Mouse (Mus musculus): ENCODE results near the gene Traip. TPM values are rescaled to one million over a fixed set of nuclear protein-coding genes. Genes with fewer than 3 reads are reported as not detected.

Gene Traip
- polyA plus RNA-seq (2015; fragmentation: Nextera tagmentation; extraction: Ambion mirVana) = 16.6 and 18.7 TPM in 2 replicates

- Histone ChIP-seq H3K27ac (replicated peaks) (peak within 1 kb of the TSS; percentile 82), H3K4me1 (peaks cover 20% of the 10 kb centered on the region), H3K9ac (peak within 1 kb of the TSS; percentile 43), H3K36me3 (no peaks in the 10 kb centered on the region), H3K4me2 (replicated peaks) (peak within 1 kb of the TSS; percentile 81), H3K4me3 (replicated peaks) (peak within 1 kb of the TSS; percentile 69), H3K27me3 (no peaks in the 10 kb centered on the region), H3K9me3 (replicated peaks) (no peaks in the 10 kb centered on the region)
- WGBS = 82% methylated on average over 10 of the region's 10 CpGs
- no peak for ATAC-seq (ENCODE audit: insufficient number of reproducible peaks, low FRiP score, low TSS enrichment, low read depth)
Measured at GRCm38 (mm10) chr9:107949922-107950235, at the start of gene Traip. Traip (plus strand) TSS chr9:107950136.

GRCm38 (mm10) chr9:107900840-107901626 lies 48.9 kb upstream of the Traip start:
- Histone ChIP-seq H3K36me3 (peaks cover 37% of the 10 kb centered on the region), H3K4me3 (replicated peaks) (peak overlapping the region; percentile 27), H3K9me3 (replicated peaks) (no peaks in the 10 kb centered on the region), H3K27ac (replicated peaks) (no peak overlapping the region), H3K27me3 (peaks cover 21% of the 10 kb centered on the region), H3K4me2 (replicated peaks) (peak overlapping the region; percentile 47), H3K4me1 (peaks cover 18% of the 10 kb centered on the region), H3K9ac (no peak overlapping the region)
- no peak for ATAC-seq (ENCODE audit: insufficient number of reproducible peaks, low FRiP score, low TSS enrichment, low read depth)
- WGBS = 11% methylated on average over 44 of the region's 44 CpGs

GRCm38 (mm10) chr9:107901627-107901914 lies 48.4 kb upstream of the Traip start:
- H3K27me3 ChIP-seq = peaks cover 21% of the 10 kb centered on the region
- peaks cover 35% of the 10 kb centered on the region for H3K36me3 ChIP-seq
- WGBS = 19% methylated on average over 17 of the region's 17 CpGs
- H3K9me3 ChIP-seq (replicated peaks) = no peaks in the 10 kb centered on the region
- peaks cover 23% of the 10 kb centered on the region for H3K4me1 ChIP-seq
- no peak overlapping the region for H3K27ac ChIP-seq (replicated peaks)
- no peak overlapping the region for H3K9ac ChIP-seq
- ATAC-seq (ENCODE audit: insufficient number of reproducible peaks, low FRiP score, low TSS enrichment, low read depth) = no peak
- 0 out of 2 replicates have a peak overlapping the region, but pooled peaks have one; percentile 47 for H3K4me2 ChIP-seq (replicated peaks)
- H3K4me3 ChIP-seq (replicated peaks) = no peak overlapping the region

- H3K4me2 ChIP-seq (replicated peaks) = no peak overlapping the region
- peaks cover 55% of the 10 kb centered on the region for H3K4me1 ChIP-seq
- H3K36me3 ChIP-seq = peaks cover 20% of the 10 kb centered on the region
- H3K9ac ChIP-seq = no peak overlapping the region
- peak; percentile 53; the same call in 1 of the 2 replicates for ATAC-seq (ENCODE audit: insufficient number of reproducible peaks, low FRiP score, low TSS enrichment, low read depth)
- 1% methylated on average over 4 of the region's 4 CpGs for WGBS
- no peak overlapping the region for H3K4me3 ChIP-seq (replicated peaks)
- H3K9me3 ChIP-seq (replicated peaks) = no peaks in the 10 kb centered on the region
- H3K27ac ChIP-seq (replicated peaks) = 0 out of 2 replicates have a peak overlapping the region, but pooled peaks have one; percentile 41
- H3K27me3 ChIP-seq = peaks cover 15% of the 10 kb centered on the region
Measured at GRCm38 (mm10) chr9:107904726-107905125, 45.2 kb upstream of the Traip start.

- Histone ChIP-seq H3K4me1 (peaks cover 57% of the 10 kb centered on the region), H3K9ac (peak within 1 kb of the TSS; percentile 45), H3K36me3 (peaks cover 10% of the 10 kb centered on the region), H3K4me2 (replicated peaks) (peak within 1 kb of the TSS; percentile 78), H3K27me3 (no peaks in the 10 kb centered on the region), H3K4me3 (replicated peaks) (peak within 1 kb of the TSS; percentile 54), H3K9me3 (replicated peaks) (no peaks in the 10 kb centered on the region), H3K27ac (replicated peaks) (peak within 1 kb of the TSS; percentile 81)
- peak; percentile 88 for ATAC-seq (ENCODE audit: insufficient number of reproducible peaks, low FRiP score, low TSS enrichment, low read depth)
- WGBS = 15% methylated on average over 19 of the region's 19 CpGs
Measured at GRCm38 (mm10) chr9:107906252-107906966, 43.5 kb upstream of the Traip start, which contains the start of gene Mst1r. Mst1r (plus strand) TSS chr9:107906873.

- Histone ChIP-seq H3K9ac (peak overlapping the region; percentile 45), H3K4me2 (replicated peaks) (peak overlapping the region; percentile 78), H3K4me1 (peaks cover 54% of the 10 kb centered on the region), H3K36me3 (peaks cover 8% of the 10 kb centered on the region), H3K27me3 (no peaks in the 10 kb centered on the region), H3K4me3 (replicated peaks) (peak overlapping the region; percentile 54), H3K27ac (replicated peaks) (peak overlapping the region; percentile 81), H3K9me3 (replicated peaks) (no peaks in the 10 kb centered on the region)
- no peak for ATAC-seq (ENCODE audit: insufficient number of reproducible peaks, low FRiP score, low TSS enrichment, low read depth)
- 38% methylated on average over 31 of the region's 31 CpGs for WGBS
Measured at GRCm38 (mm10) chr9:107906967-107907800, 42.8 kb upstream of the Traip start.

- H3K4me3 ChIP-seq (replicated peaks) = peak overlapping the region; percentile 54
- no peak overlapping the region for H3K27ac ChIP-seq (replicated peaks)
- peak overlapping the region; percentile 78 for H3K4me2 ChIP-seq (replicated peaks)
- no peak for ATAC-seq (ENCODE audit: insufficient number of reproducible peaks, low FRiP score, low TSS enrichment, low read depth)
- H3K4me1 ChIP-seq = peaks cover 54% of the 10 kb centered on the region
- H3K9ac ChIP-seq = no peak overlapping the region
- no peaks in the 10 kb centered on the region for H3K27me3 ChIP-seq
- H3K36me3 ChIP-seq = peaks cover 3% of the 10 kb centered on the region; the same call in 1 of the 2 replicates
- H3K9me3 ChIP-seq (replicated peaks) = no peaks in the 10 kb centered on the region
- 72% methylated on average over 14 of the region's 14 CpGs for WGBS
Measured at GRCm38 (mm10) chr9:107907801-107908120, 42.2 kb upstream of the Traip start.

GRCm38 (mm10) chr9:107908410-107909158 lies 41.4 kb upstream of the Traip start:
- H3K9me3 ChIP-seq (replicated peaks) = no peaks in the 10 kb centered on the region
- peak overlapping the region; percentile 54 for H3K4me3 ChIP-seq (replicated peaks)
- ATAC-seq (ENCODE audit: insufficient number of reproducible peaks, low FRiP score, low TSS enrichment, low read depth) = no peak
- no peak overlapping the region for H3K9ac ChIP-seq
- H3K27ac ChIP-seq (replicated peaks) = 0 out of 2 replicates have a peak overlapping the region, but pooled peaks have one; percentile 60
- H3K4me1 ChIP-seq = peaks cover 54% of the 10 kb centered on the region
- H3K27me3 ChIP-seq = no peaks in the 10 kb centered on the region
- H3K36me3 ChIP-seq = 0 out of 2 replicates have a peak, but pooled peaks cover 4% of the 10 kb centered on the region
- 31% methylated on average over 18 of the region's 18 CpGs for WGBS
- peak overlapping the region; percentile 78 for H3K4me2 ChIP-seq (replicated peaks)

GRCm38 (mm10) chr9:107910025-107910769 lies 39.7 kb upstream of the Traip start:
- Histone ChIP-seq H3K36me3 (peaks cover 12% of the 10 kb centered on the region; the same call in 1 of the 2 replicates), H3K4me2 (replicated peaks) (peak overlapping the region; percentile 78), H3K27ac (replicated peaks) (peak overlapping the region; percentile 60; the same call in 1 of the 2 replicates), H3K9ac (no peak overlapping the region), H3K4me3 (replicated peaks) (0 out of 2 replicates have a peak overlapping the region, but pooled peaks have one; percentile 54), H3K4me1 (peaks cover 50% of the 10 kb centered on the region), H3K27me3 (no peaks in the 10 kb centered on the region), H3K9me3 (replicated peaks) (no peaks in the 10 kb centered on the region)
- 69% methylated on average over 15 of the region's 15 CpGs for whole genome bisulfite sequencing
- ATAC-seq (ENCODE audit: insufficient number of reproducible peaks, low FRiP score, low TSS enrichment, low read depth) = no peak

Data from embryonic facial prominence, embryonic 15.5 days (tissue).